Mouse (Mus musculus): ENCODE data around the gene Asap2. TPM values are rescaled to one million over a fixed set of nuclear protein-coding genes. Genes with fewer than 3 reads are reported as not detected.
A peak's percentile ranks its signal among the peaks of the same experiment; 100 is the strongest.

Asap2 gene
- polyA plus RNA-seq, 1 experiment = 0.01 TPM

- no peaks in the 10 kb centered on the region for H3K9me3 ChIP-seq (ENCODE audit: control insufficient read depth, low read length)
- TF ChIP-seq GATA1 (IDR thresholded peaks at IDR 0.05; ENCODE audit: low read length) = no peak
- no peak for TF ChIP-seq TAL1 (IDR thresholded peaks at IDR 0.05; ENCODE audit: low read length)
- H3K27me3 ChIP-seq (ENCODE audit: control insufficient read depth) = no peaks in the 10 kb centered on the region
- no peaks in the 10 kb centered on the region for H3K36me3 ChIP-seq (ENCODE audit: control insufficient read depth)
- H3K4me1 ChIP-seq (ENCODE audit: control insufficient read depth) = peaks cover 43% of the 10 kb centered on the region
- peak overlapping the region; percentile 7 for H3K4me3 ChIP-seq (replicated peaks)
Observed at GRCm38 (mm10) chr12:21229076-21229918, 239.0 kb downstream of the Asap2 start.

GRCm38 (mm10) chr12:21233727-21234126, 243.5 kb downstream of the Asap2 start:
- Histone ChIP-seq H3K4me3 (replicated peaks) (no peak overlapping the region), H3K27me3 (ENCODE audit: control insufficient read depth) (no peaks in the 10 kb centered on the region), H3K9me3 (ENCODE audit: control insufficient read depth, low read length) (no peaks in the 10 kb centered on the region), H3K36me3 (ENCODE audit: control insufficient read depth) (no peaks in the 10 kb centered on the region; the same call in 1 of the 2 replicates), H3K4me1 (ENCODE audit: control insufficient read depth) (peaks cover 17% of the 10 kb centered on the region)
- TF ChIP-seq TAL1 (IDR thresholded peaks at IDR 0.05; ENCODE audit: low read length) (no peak), GATA1 (IDR thresholded peaks at IDR 0.05; ENCODE audit: low read length) (no peak)

- TF ChIP-seq GATA1 (IDR thresholded peaks at IDR 0.05; ENCODE audit: low read length) = no peak
- TF ChIP-seq TAL1 (IDR thresholded peaks at IDR 0.05; ENCODE audit: low read length) = no peak
- H3K36me3 ChIP-seq (ENCODE audit: control insufficient read depth) = no peaks in the 10 kb centered on the region; the same call in 1 of the 2 replicates
- no peak overlapping the region for H3K4me3 ChIP-seq (replicated peaks)
- peaks cover 9% of the 10 kb centered on the region for H3K4me1 ChIP-seq (ENCODE audit: control insufficient read depth)
- H3K27me3 ChIP-seq (ENCODE audit: control insufficient read depth) = no peaks in the 10 kb centered on the region
- H3K9me3 ChIP-seq (ENCODE audit: control insufficient read depth, low read length) = no peaks in the 10 kb centered on the region
Observed at GRCm38 (mm10) chr12:21234560-21234959, 244.3 kb downstream of the Asap2 start.

- Histone ChIP-seq H3K27me3 (ENCODE audit: control insufficient read depth) (no peaks in the 10 kb centered on the region), H3K36me3 (ENCODE audit: control insufficient read depth) (no peaks in the 10 kb centered on the region; the same call in 1 of the 2 replicates), H3K9me3 (ENCODE audit: control insufficient read depth, low read length) (no peaks in the 10 kb centered on the region), H3K4me3 (replicated peaks) (no peak overlapping the region), H3K4me1 (ENCODE audit: control insufficient read depth) (no peaks in the 10 kb centered on the region)
- TF ChIP-seq TAL1 (IDR thresholded peaks at IDR 0.05; ENCODE audit: low read length) (no peak), GATA1 (IDR thresholded peaks at IDR 0.05; ENCODE audit: low read length) (no peak)
Observed at GRCm38 (mm10) chr12:21241965-21242364, 251.7 kb downstream of the Asap2 start.

- no peaks in the 10 kb centered on the region; the same call in 1 of the 2 replicates for H3K36me3 ChIP-seq (ENCODE audit: control insufficient read depth)
- H3K4me1 ChIP-seq (ENCODE audit: control insufficient read depth) = no peaks in the 10 kb centered on the region
- H3K9me3 ChIP-seq (ENCODE audit: control insufficient read depth, low read length) = no peaks in the 10 kb centered on the region
- no peak overlapping the region for H3K4me3 ChIP-seq (replicated peaks)
- H3K27me3 ChIP-seq (ENCODE audit: control insufficient read depth) = no peaks in the 10 kb centered on the region
- TF ChIP-seq GATA1 (IDR thresholded peaks at IDR 0.05; ENCODE audit: low read length) = no peak
- TF ChIP-seq TAL1 (IDR thresholded peaks at IDR 0.05; ENCODE audit: low read length) = no peak
Observed at GRCm38 (mm10) chr12:21244375-21244960, 254.2 kb downstream of the Asap2 start.

- H3K4me1 ChIP-seq (ENCODE audit: control insufficient read depth) = no peaks in the 10 kb centered on the region
- no peaks in the 10 kb centered on the region for H3K27me3 ChIP-seq (ENCODE audit: control insufficient read depth)
- H3K36me3 ChIP-seq (ENCODE audit: control insufficient read depth) = peaks cover 5% of the 10 kb centered on the region; the same call in 1 of the 2 replicates
- no peak for TF ChIP-seq GATA1 (IDR thresholded peaks at IDR 0.05; ENCODE audit: low read length)
- TF ChIP-seq TAL1 (IDR thresholded peaks at IDR 0.05; ENCODE audit: low read length) = no peak
- peaks cover 4% of the 10 kb centered on the region; the same call in 1 of the 2 replicates for H3K9me3 ChIP-seq (ENCODE audit: control insufficient read depth, low read length)
- no peak overlapping the region for H3K4me3 ChIP-seq (replicated peaks)
Observed at GRCm38 (mm10) chr12:21247711-21248392, 257.6 kb downstream of the Asap2 start.

- Histone ChIP-seq H3K4me3 (replicated peaks) (no peak overlapping the region), H3K4me1 (ENCODE audit: control insufficient read depth) (peaks cover 6% of the 10 kb centered on the region), H3K9me3 (ENCODE audit: control insufficient read depth, low read length) (peaks cover 2% of the 10 kb centered on the region), H3K36me3 (ENCODE audit: control insufficient read depth) (peaks cover under 1% of the 10 kb centered on the region; the same call in 1 of the 2 replicates), H3K27me3 (ENCODE audit: control insufficient read depth) (no peaks in the 10 kb centered on the region)
- TF ChIP-seq GATA1 (IDR thresholded peaks at IDR 0.05; ENCODE audit: low read length) = no peak
- no peak for TF ChIP-seq TAL1 (IDR thresholded peaks at IDR 0.05; ENCODE audit: low read length)
Observed at GRCm38 (mm10) chr12:21260494-21261256, 270.4 kb downstream of the Asap2 start.

- H3K4me1 ChIP-seq (ENCODE audit: control insufficient read depth) = peaks cover 14% of the 10 kb centered on the region
- no peak overlapping the region for H3K4me3 ChIP-seq (replicated peaks)
- peaks cover 4% of the 10 kb centered on the region for H3K36me3 ChIP-seq (ENCODE audit: control insufficient read depth)
- H3K9me3 ChIP-seq (ENCODE audit: control insufficient read depth, low read length) = peaks cover 6% of the 10 kb centered on the region
- no peaks in the 10 kb centered on the region for H3K27me3 ChIP-seq (ENCODE audit: control insufficient read depth)
- no peak for TF ChIP-seq TAL1 (IDR thresholded peaks at IDR 0.05; ENCODE audit: low read length)
- TF ChIP-seq GATA1 (IDR thresholded peaks at IDR 0.05; ENCODE audit: low read length) = no peak
Observed at GRCm38 (mm10) chr12:21261521-21261920, 271.3 kb downstream of the Asap2 start.

Measured in erythroblast, embryonic 14.5 days (primary cell).